Mouse (Mus musculus) liver, adult 2 months (tissue): Measurements from ENCODE around the gene Clasp1.

Experiments
- CTCF ChIP-seq: fragments of 200-500 bp; IDR thresholded peaks from 2 replicates; pipeline ENCODE4 v1.5.1; 2011; ENCODE audit warnings: low read depth, low read length, control low read depth
- POLR2A ChIP-seq: fragments of 200-500 bp; IDR thresholded peaks from 2 replicates; pipeline ENCODE4 v1.6.1; 2011; ENCODE audit warnings: low read length, control low read depth; ENCODE audit not compliant: insufficient read depth; ENCODE audit errors: extremely low read depth

GRCm38 (mm10) chr1:118446006-118446405 lies 57.1 kb downstream of the Clasp1 start:
- TF ChIP-seq CTCF (no peak), POLR2A (no peak)
